Mouse (Mus musculus) spleen, adult 2 months (tissue): ENCODE results near the gene Tmem218.

ENCODE experiments used
- CTCF ChIP-seq: fragments of 200-500 bp; IDR thresholded peaks from 2 replicates; pipeline ENCODE4 v1.5.1; 2011; ENCODE audit warnings: mild to moderate bottlenecking, inconsistent platforms; ENCODE audit not compliant: insufficient read depth, insufficient read length, insufficient replicate concordance; ENCODE audit errors: extremely low read depth
- POLR2A ChIP-seq: fragments of 200-500 bp; IDR thresholded peaks from 2 replicates; pipeline ENCODE4 v1.6.1; 2011; ENCODE audit warnings: low read depth, low read length, inconsistent platforms

DNA sequence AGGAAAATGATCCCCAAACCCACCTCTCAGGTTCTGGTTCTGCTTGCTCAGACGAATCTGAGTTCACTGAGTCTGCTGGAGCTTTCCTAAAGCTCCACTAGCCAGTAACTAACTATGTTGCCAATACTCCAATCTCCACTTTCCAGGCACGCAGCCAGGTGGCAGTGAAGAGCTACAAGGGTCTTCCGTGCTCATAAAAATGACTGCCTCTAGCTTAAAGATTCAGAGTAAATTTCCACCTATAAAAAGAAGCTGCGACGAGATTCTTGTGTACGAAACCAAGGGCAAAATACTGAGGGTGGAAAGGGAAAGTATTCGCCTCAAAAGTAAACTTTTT, 47.8 kb downstream of the Tmem218 start:
- no peak for TF ChIP-seq POLR2A
- TF ChIP-seq CTCF: peak; percentile 48; the same call in 1 of the 2 replicates
